Mouse (Mus musculus): Measurements from ENCODE around the gene Pnma1.

The Pnma1 gene

GRCm38 (mm10) chr12:84147954-84148621, at the start of gene Pnma1:
TSS of gene Pnma1 (minus strand) at chr12:84148489.
- peak; percentile 85 for DNase-seq

GRCm38 (mm10) chr12:84195195-84195594, 46.9 kb upstream of the Pnma1 start:
- DNase-seq = no peak

GRCm38 (mm10) chr12:84194400-84195109, 46.3 kb upstream of the Pnma1 start:
- DNase-seq = no peak

GRCm38 (mm10) chr12:84193642-84194399, 45.5 kb upstream of the Pnma1 start:
- DNase-seq = peak; percentile 92

- peak; percentile 71 for DNase-seq
These were observed 44.7 kb upstream of the Pnma1 start for GRCm38 (mm10) chr12:84192741-84193641.

- no peak for DNase-seq
These were observed 44.0 kb upstream of the Pnma1 start for GRCm38 (mm10) chr12:84192280-84192679.

- no peak for DNase-seq
These were observed 43.5 kb upstream of the Pnma1 start for GRCm38 (mm10) chr12:84191770-84192169.

GRCm38 (mm10) chr12:84191190-84191589, 42.9 kb upstream of the Pnma1 start:
- no peak for DNase-seq

- no peak for DNase-seq
These were observed 42.0 kb upstream of the Pnma1 start for GRCm38 (mm10) chr12:84190151-84190820.

GRCm38 (mm10) chr12:84188881-84189444, 40.7 kb upstream of the Pnma1 start:
- no peak for DNase-seq

GRCm38 (mm10) chr12:84187752-84188601, 39.7 kb upstream of the Pnma1 start:
- DNase-seq = no peak

- no peak for DNase-seq
These were observed 38.7 kb upstream of the Pnma1 start for GRCm38 (mm10) chr12:84186950-84187349.

- DNase-seq = no peak
These were observed 38.2 kb upstream of the Pnma1 start for GRCm38 (mm10) chr12:84186536-84186935.

GRCm38 (mm10) chr12:84185547-84185946, 37.3 kb upstream of the Pnma1 start:
- no peak for DNase-seq

- DNase-seq = no peak
These were observed 36.7 kb upstream of the Pnma1 start for GRCm38 (mm10) chr12:84184979-84185378.

GRCm38 (mm10) chr12:84181999-84182398, 33.7 kb upstream of the Pnma1 start:
- no peak for DNase-seq

GRCm38 (mm10) chr12:84180701-84181435, 32.6 kb upstream of the Pnma1 start:
- no peak for DNase-seq

- no peak for DNase-seq
These were observed 31.8 kb upstream of the Pnma1 start for GRCm38 (mm10) chr12:84180090-84180489.

- no peak for DNase-seq
These were observed 30.6 kb upstream of the Pnma1 start for GRCm38 (mm10) chr12:84178652-84179445.
